Mouse (Mus musculus) CH12.LX (cell line): ENCODE results near the gene Alg9. TPM values are rescaled to one million over a fixed set of nuclear protein-coding genes. Genes with fewer than 3 reads are reported as not detected.

Experiments used
- DNase-seq: peaks from one replicate; pipeline ENCODE4 v3.0.0-alpha.2; 2013; ENCODE audit errors: extremely low read depth
- H3K27ac ChIP-seq: 2 replicates; pipeline ENCODE4 v1.5.1; 2012; ENCODE audit warnings: low read depth, mild to moderate bottlenecking, control low read depth, moderate library complexity; ENCODE audit not compliant: insufficient read depth
- H3K27me3 ChIP-seq: replicated peaks from 2 replicates; pipeline ENCODE3; 2012; ENCODE audit warnings: inconsistent platforms
- H3K36me3 ChIP-seq, 2 experiments: replicated peaks in 1 of 2; 2 replicates each; pipeline versions ENCODE3 to v1.6.1; 2012; ENCODE audit warnings: inconsistent platforms in 1 of 2, low read length in 1 of 2, mild to moderate bottlenecking in 1 of 2, mixed read lengths in 1 of 2, moderate library complexity in 1 of 2; ENCODE audit not compliant: control insufficient read depth in 1 of 2, insufficient read depth in 1 of 2
- H3K4me1 ChIP-seq, 2 experiments: 2 replicates each; pipeline ENCODE4 v1.6.1; 2012; ENCODE audit warnings: inconsistent platforms in 1 of 2, moderate library complexity in 1 of 2; ENCODE audit not compliant: insufficient read depth in 2 of 2, control insufficient read depth in 1 of 2
- H3K4me2 ChIP-seq: 2 replicates; pipeline ENCODE4 v1.6.1; 2012; ENCODE audit warnings: low read depth, mild to moderate bottlenecking, control low read depth; ENCODE audit not compliant: poor library complexity, insufficient read depth, severe bottlenecking
- H3K4me3 ChIP-seq, 3 experiments: fragments of 150-350 bp in 1 of 3; sonication (generic) in 1 of 3; replicated peaks in 1 of 3; 2 replicates each; pipeline versions ENCODE3 to v1.5.1; 2011 to 2012; ENCODE audit warnings: low read depth in 2 of 3, low read length in 2 of 3, mild to moderate bottlenecking in 2 of 3, moderate library complexity in 2 of 3, control low read depth in 1 of 3, improper control_type of control experiment in 1 of 3, inconsistent platforms in 1 of 3, mixed read lengths in 1 of 3; ENCODE audit not compliant: poor library complexity in 1 of 3
- H3K79me2 ChIP-seq: replicated peaks from 2 replicates; pipeline ENCODE4 v1.6.1; 2012; ENCODE audit warnings: mild to moderate bottlenecking, moderate library complexity; ENCODE audit not compliant: control insufficient read depth, poor library complexity, insufficient read depth, severe bottlenecking; ENCODE audit errors: extremely low read depth
- H3K9ac ChIP-seq: 2 replicates; pipeline ENCODE4 v1.6.1; 2012; ENCODE audit warnings: low read depth, mild to moderate bottlenecking, control low read depth, moderate library complexity; ENCODE audit not compliant: insufficient read depth
- H3K9me3 ChIP-seq: replicated peaks from 2 replicates; pipeline ENCODE3; 2012; ENCODE audit warnings: low read length, inconsistent platforms, mixed read lengths
- BHLHE40 ChIP-seq: IDR thresholded peaks from 2 replicates; pipeline ENCODE4 v1.6.1; 2011; ENCODE audit warnings: mild to moderate bottlenecking, low read depth, low read length, improper control_type of control experiment
- CHD1 ChIP-seq: IDR thresholded peaks from 2 replicates; pipeline ENCODE4 v1.6.1; 2012; ENCODE audit warnings: low read depth, low read length, improper control_type of control experiment, inconsistent platforms
- E2F4 ChIP-seq: IDR thresholded peaks from 2 replicates; pipeline ENCODE4 v1.6.1; 2011; ENCODE audit warnings: low read depth, low read length, improper control_type of control experiment; ENCODE audit not compliant: insufficient replicate concordance
- ETS1 ChIP-seq: conservative IDR thresholded peaks from 2 replicates; pipeline ENCODE4 v1.6.1; 2012; ENCODE audit warnings: low read depth, mild to moderate bottlenecking, inconsistent platforms, low read length, improper control_type of control experiment, moderate library complexity
- GABPA ChIP-seq: IDR thresholded peaks from 2 replicates; pipeline ENCODE4 v1.6.1; 2012; ENCODE audit warnings: low read depth, low read length, improper control_type of control experiment, inconsistent platforms; ENCODE audit not compliant: insufficient replicate concordance
- IRF4 ChIP-seq: IDR thresholded peaks from 2 replicates; pipeline ENCODE4 v1.6.1; 2014; ENCODE audit warnings: low read depth, mild to moderate bottlenecking, inconsistent platforms, low read length, improper control_type of control experiment
- JUN ChIP-seq: IDR thresholded peaks from 2 replicates; pipeline ENCODE4 v1.6.1; 2011; ENCODE audit warnings: low read depth, mild to moderate bottlenecking, low read length, improper control_type of control experiment, moderate library complexity; ENCODE audit not compliant: insufficient read depth
- KAT2A ChIP-seq: IDR thresholded peaks from 2 replicates; pipeline ENCODE4 v1.6.1; 2012; ENCODE audit warnings: low read length, improper control_type of control experiment, inconsistent platforms; ENCODE audit not compliant: insufficient replicate concordance
- MAFK ChIP-seq: IDR thresholded peaks from 2 replicates; pipeline ENCODE4 v1.6.1; 2011; ENCODE audit warnings: low read length, improper control_type of control experiment; ENCODE audit not compliant: insufficient replicate concordance
- MAZ ChIP-seq: IDR thresholded peaks from 2 replicates; pipeline ENCODE4 v1.6.1; 2012; ENCODE audit warnings: low read depth, mild to moderate bottlenecking, inconsistent platforms, low read length, improper control_type of control experiment, moderate library complexity
- MEF2A ChIP-seq: IDR thresholded peaks from 2 replicates; pipeline ENCODE4 v1.6.1; 2014; ENCODE audit warnings: low read depth, mild to moderate bottlenecking, inconsistent platforms, low read length, improper control_type of control experiment, borderline replicate concordance
- MXI1 ChIP-seq: IDR thresholded peaks from 2 replicates; pipeline ENCODE4 v1.6.1; 2011; ENCODE audit warnings: mild to moderate bottlenecking, low read depth, low read length, improper control_type of control experiment
- MYC ChIP-seq: IDR thresholded peaks from 2 replicates; pipeline ENCODE4 v1.6.1; 2011; ENCODE audit warnings: low read depth, mild to moderate bottlenecking, improper control_type of control experiment, low read length
- NELFE ChIP-seq: IDR thresholded peaks from 2 replicates; pipeline ENCODE4 v1.6.1; 2011; ENCODE audit warnings: low read depth, low read length, improper control_type of control experiment
- NRF1 ChIP-seq: IDR thresholded peaks from 2 replicates; pipeline ENCODE4 v1.6.1; 2014; ENCODE audit warnings: low read depth, mild to moderate bottlenecking, inconsistent platforms, low read length, improper control_type of control experiment, moderate library complexity
- POLR2A ChIP-seq: IDR thresholded peaks from 2 replicates; pipeline ENCODE4 v1.6.1; 2011; ENCODE audit warnings: low read depth, mild to moderate bottlenecking, improper control_type of control experiment, low read length
- POLR2AphosphoS2 ChIP-seq: IDR thresholded peaks from 2 replicates; pipeline ENCODE4 v1.6.1; 2011; ENCODE audit warnings: low read depth, low read length, improper control_type of control experiment
- RAD21 ChIP-seq: IDR thresholded peaks from 2 replicates; pipeline ENCODE4 v1.6.1; 2011; ENCODE audit warnings: low read depth, mild to moderate bottlenecking, low read length, improper control_type of control experiment, moderate library complexity
- RCOR1 ChIP-seq: conservative IDR thresholded peaks from 2 replicates; pipeline ENCODE4 v1.6.1; 2012; ENCODE audit warnings: low read depth, mild to moderate bottlenecking, inconsistent platforms, low read length, improper control_type of control experiment
- SIN3A ChIP-seq: IDR thresholded peaks from 2 replicates; pipeline ENCODE4 v1.6.1; 2012; ENCODE audit warnings: low read length, improper control_type of control experiment, inconsistent platforms
- SMC3 ChIP-seq: IDR thresholded peaks from 2 replicates; pipeline ENCODE4 v1.6.1; 2011; ENCODE audit warnings: low read depth, low read length, improper control_type of control experiment
- USF2 ChIP-seq: conservative IDR thresholded peaks from 2 replicates; pipeline ENCODE4 v1.6.1; 2011; ENCODE audit warnings: low read depth, low read length, improper control_type of control experiment
- ZMIZ1 ChIP-seq: IDR thresholded peaks from 2 replicates; pipeline ENCODE4 v1.6.1; 2012; ENCODE audit warnings: low read depth, mild to moderate bottlenecking, inconsistent platforms, low read length, improper control_type of control experiment
- dilution Hi-C: fragments of 300-500 bp; cut with MboI; formaldehyde crosslinking; loops from 2 replicates; pipeline ENCODE4 v1.14.3; 2020; ENCODE audit warnings: low sequenced_read_pairs; ENCODE audit not compliant: extremely low pct_unique_long_range_greater_than_20kb, extremely low pct_ligation_motif_present
- in situ Hi-C: fragments of 300-500 bp; cut with MboI; formaldehyde crosslinking; loops from 3 replicates; pipeline ENCODE4 v1.14.3; 2019; ENCODE audit warnings: low sequenced_read_pairs, low pct_ligation_motif_present, low pct_unique_long_range_greater_than_20kb, mixed read lengths
- polyA plus RNA-seq: library from polyadenylated mRNA; unstranded; fragments of >175 nt; gene quantifications from 2 replicates; pipeline ENCODE4 v1.2.1, GENCODE M21; 2012; ENCODE audit warnings: low read depth; ENCODE audit not compliant: insufficient read length
- total RNA-seq, 2 experiments: library from RNA; depleted of rRNA; stranded (reverse); fragments of 300-350 nt in 1 of 2; fragments of >200 nt in 1 of 2; gene quantifications; 2 replicates each; pipeline ENCODE4 v1.2.3; 2012 to 2014

Gene Alg9
- total and polyA plus RNA-seq, 3 experiments = 25.7 to 40.1 (median 39.6) TPM

- Histone ChIP-seq H3K27ac (no peak overlapping the region), H3K36me3 (peaks cover 38 to 90% of the 10 kb centered on the region in 2 experiments), H3K79me2 (no peaks in the 10 kb centered on the region), H3K4me2 (no peak overlapping the region), H3K9me3 (no peaks in the 10 kb centered on the region), H3K4me3 (no peak overlapping the region), H3K9ac (no peak overlapping the region), H3K27me3 (no peaks in the 10 kb centered on the region), H3K4me1 (no peaks in the 10 kb centered on the region)
- in situ Hi-C loops (no loop called here), dilution Hi-C loops (no loop called here)
- no peak for DNase-seq
- TF ChIP-seq ZMIZ1 (no peak), BHLHE40 (no peak)
These were observed 33.7 kb downstream of the Alg9 start for GRCm38 (mm10) chr9:50808471-50808870.

DNA sequence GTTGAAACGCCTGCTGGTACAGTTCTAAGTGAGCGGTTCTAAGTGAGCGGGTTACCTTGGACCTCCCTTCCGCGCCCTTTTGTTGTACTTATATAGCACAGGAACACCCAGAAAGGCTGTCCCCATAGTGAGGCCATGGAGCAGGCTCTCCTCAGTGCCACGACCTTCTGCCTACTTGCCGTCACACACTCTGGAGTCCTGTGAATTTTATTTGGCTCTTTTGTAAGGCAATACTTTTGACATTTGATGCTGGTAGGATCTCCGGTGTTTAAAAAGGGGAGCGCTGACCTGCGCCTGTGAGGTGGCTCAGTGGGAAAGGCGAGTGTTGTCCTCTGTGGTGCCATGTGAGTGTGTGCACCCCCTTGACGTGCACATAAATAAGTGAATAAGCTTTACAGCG lies 34.3 kb downstream of the Alg9 start:
- dilution Hi-C loops = no loop called here
- no peaks in the 10 kb centered on the region for H3K79me2 ChIP-seq
- peaks cover 34 to 90% of the 10 kb centered on the region in 2 experiments for H3K36me3 ChIP-seq
- H3K9ac ChIP-seq = no peak overlapping the region
- H3K4me1 ChIP-seq = no peaks in the 10 kb centered on the region
- no peak for TF ChIP-seq RAD21
- TF ChIP-seq RCOR1 = no peak
- TF ChIP-seq MEF2A = no peak
- TF ChIP-seq KAT2A = no peak
- no peak for TF ChIP-seq NRF1
- no peak for TF ChIP-seq MAZ
- in situ Hi-C loops = no loop called here
- no peak for DNase-seq
- H3K27me3 ChIP-seq = no peaks in the 10 kb centered on the region
- H3K4me2 ChIP-seq = no peak overlapping the region
- H3K27ac ChIP-seq = no peak overlapping the region
- no peaks in the 10 kb centered on the region for H3K9me3 ChIP-seq
- H3K4me3 ChIP-seq = no peak overlapping the region

DNA sequence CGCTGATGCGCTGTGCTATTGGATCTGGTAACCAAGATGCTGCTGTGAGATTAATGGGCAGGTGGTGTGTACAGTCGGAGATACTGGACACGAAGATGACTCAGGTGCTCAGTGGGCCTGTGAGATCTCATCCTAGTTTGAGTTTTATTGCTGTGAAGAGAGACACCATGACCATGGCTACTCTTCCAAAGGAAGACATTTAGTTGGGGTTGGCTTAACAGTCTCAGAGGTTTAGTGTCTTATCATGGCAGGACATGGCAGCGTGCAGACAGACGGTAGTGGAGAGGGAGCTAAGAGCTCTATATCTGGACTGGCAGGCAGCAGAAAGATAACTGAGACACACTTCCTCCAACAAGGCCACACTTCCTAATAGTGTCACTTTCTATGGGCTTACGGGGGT lies 36.4 kb downstream of the Alg9 start:
- Histone ChIP-seq H3K9ac (no peak overlapping the region), H3K27ac (no peak overlapping the region), H3K4me2 (no peak overlapping the region), H3K4me1 (no peaks in the 10 kb centered on the region), H3K9me3 (no peaks in the 10 kb centered on the region), H3K27me3 (no peaks in the 10 kb centered on the region), H3K4me3 (no peak overlapping the region), H3K79me2 (no peaks in the 10 kb centered on the region), H3K36me3 (peaks cover 31 to 82% of the 10 kb centered on the region in 2 experiments)
- no peak for TF ChIP-seq JUN
- no peak for TF ChIP-seq MAFK
- no peak for TF ChIP-seq BHLHE40
- TF ChIP-seq NELFE = no peak
- TF ChIP-seq GABPA = no peak
- TF ChIP-seq MXI1 = no peak
- no peak for TF ChIP-seq E2F4
- no peak for TF ChIP-seq SIN3A
- no peak for TF ChIP-seq USF2
- no peak for TF ChIP-seq POLR2AphosphoS2
- no peak for TF ChIP-seq ETS1
- no peak for TF ChIP-seq CHD1
- no peak for TF ChIP-seq IRF4
- TF ChIP-seq MYC = no peak
- TF ChIP-seq MAZ = no peak
- TF ChIP-seq POLR2A = no peak
- no peak for TF ChIP-seq SMC3
- in situ Hi-C loops = no loop called here
- dilution Hi-C loops = no loop called here
- DNase-seq = no peak
